Mouse (Mus musculus) ES-Bruce4 (cell line): ENCODE results near the gene Rbck1.

Source experiments
- CTCF ChIP-seq: IDR thresholded peaks from one replicate; pipeline ENCODE4 v1.8.1; 2011; ENCODE audit warnings: low read depth, low read length
- POLR2A ChIP-seq: IDR thresholded peaks from one replicate; pipeline ENCODE4 v1.8.1; 2011; ENCODE audit warnings: low read length; ENCODE audit not compliant: insufficient read depth

DNA sequence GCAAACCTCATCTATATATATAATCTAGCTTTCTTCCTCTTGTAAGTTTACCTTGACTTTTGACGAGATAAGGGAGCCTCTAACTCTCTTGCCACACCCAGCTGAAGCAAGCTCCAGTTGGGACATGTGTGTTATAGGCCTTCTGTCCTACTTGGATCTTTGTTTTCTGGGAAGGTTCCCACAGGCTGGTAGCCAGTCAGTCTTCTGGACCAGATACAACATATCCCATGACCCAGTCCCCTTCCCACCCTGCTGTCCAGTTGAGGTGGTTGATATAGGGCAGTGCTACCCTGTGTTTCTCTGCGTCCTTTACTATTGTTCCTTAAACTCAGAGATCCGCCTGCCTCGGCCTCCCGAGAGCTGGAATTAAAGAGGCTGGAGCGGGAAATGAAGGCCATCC is 27.0 kb downstream of the Rbck1 start:
- TF ChIP-seq CTCF, result no peak
- no peak for TF ChIP-seq POLR2A
